Mouse (Mus musculus) 416B (cell line): Measurements from ENCODE around the gene Chrm3.
A peak's percentile ranks its signal among the peaks of the same experiment; 100 is the strongest.

Experiments
- DNase-seq: peaks from one replicate; pipeline ENCODE4 v3.0.0; 2011; ENCODE audit warnings: low read depth

Chrm3 gene

GRCm38 (mm10) chr13:10236279-10236678 lies 124.4 kb downstream of the Chrm3 start:
- no peak for DNase-seq

- no peak for DNase-seq
Measured at GRCm38 (mm10) chr13:10235391-10236169, 125.1 kb downstream of the Chrm3 start.

- DNase-seq: peak; percentile 1
Measured at GRCm38 (mm10) chr13:10220403-10220802, 140.2 kb downstream of the Chrm3 start.

DNA sequence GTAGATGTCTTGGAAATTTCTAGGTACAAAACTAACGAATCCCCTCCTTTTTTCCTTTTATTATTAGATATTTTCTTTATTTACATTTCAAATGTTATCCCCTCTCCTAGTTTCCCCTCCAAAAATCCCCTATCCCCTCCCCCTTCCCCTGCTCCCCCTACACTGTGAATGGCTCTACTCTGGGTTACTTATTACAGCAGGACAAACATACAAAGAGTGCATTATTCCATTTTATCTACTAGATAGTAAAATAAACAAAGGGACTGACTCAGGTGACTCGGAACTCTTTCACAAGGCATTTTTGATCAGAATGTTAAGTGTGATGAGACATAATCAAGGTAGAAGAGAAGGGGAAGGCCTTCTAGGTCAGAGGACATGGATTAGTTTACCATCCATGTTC lies 148.5 kb downstream of the Chrm3 start:
- no peak for DNase-seq

DNA sequence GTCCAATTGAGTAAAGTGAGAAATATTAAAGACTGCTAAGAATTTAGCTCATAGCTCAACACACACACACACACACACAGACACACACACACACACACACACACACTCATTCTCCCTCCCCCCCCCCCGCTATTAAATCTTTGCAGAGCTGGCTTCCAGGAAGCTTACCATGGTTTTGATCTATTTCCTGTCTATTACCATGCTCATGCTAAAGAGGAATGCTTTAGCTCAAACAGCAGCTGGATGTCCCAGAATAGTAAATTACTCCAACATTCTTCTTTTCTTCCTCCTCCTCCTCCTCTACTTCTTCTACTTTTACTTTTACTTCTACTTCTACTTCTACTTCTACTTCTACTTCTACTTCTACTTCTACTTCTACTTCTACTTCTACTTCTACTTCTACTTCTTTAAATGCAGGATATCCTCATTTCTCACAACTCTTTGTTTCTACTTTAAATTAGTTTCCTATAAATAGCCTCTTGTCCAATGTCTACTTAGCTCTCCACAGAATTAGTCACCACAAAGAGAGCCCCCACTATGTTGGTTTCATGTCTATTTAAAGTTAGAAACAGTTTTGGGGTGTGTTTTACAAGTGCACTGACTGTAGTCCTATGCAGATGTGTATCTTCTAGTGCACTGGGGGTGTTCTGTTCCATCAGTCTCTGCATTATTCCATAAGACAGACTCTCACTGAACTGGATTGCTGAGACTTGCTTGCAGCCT lies 150.0 kb downstream of the Chrm3 start:
- DNase-seq: no peak

DNA sequence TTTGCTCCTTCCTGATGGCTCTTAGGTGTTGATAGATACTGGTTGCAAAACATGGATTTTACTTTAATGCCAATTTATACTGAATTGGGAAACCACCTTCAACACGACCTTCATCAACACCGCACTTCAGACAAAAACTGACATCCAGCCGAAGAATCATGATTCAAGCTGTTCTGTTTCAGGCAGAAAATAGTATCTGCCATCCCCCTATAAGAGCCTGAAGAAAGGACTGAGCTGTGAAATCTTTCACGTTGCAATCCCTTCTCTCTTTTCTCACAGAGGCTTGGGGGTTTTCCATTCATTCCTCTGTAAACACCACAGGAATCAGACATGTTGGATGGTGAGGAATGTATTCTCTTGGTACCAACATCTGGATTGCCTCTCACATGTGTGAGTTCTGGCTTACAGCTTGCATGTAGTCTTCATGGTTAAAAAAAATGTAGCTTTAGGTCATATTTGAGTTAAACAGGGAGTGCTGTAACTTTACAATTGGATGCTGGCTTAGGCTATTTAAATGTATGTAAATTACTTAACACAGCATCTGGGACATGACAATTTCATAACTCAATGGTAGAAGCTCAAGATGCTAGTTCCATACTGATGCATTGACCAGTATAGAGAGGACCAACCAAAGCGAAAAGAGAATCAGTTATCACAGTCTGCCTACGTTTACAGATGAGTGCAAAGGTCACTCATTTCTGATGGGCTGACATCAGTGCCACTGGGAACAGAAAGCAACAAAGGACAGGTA lies 161.3 kb downstream of the Chrm3 start:
- no peak for DNase-seq

DNA sequence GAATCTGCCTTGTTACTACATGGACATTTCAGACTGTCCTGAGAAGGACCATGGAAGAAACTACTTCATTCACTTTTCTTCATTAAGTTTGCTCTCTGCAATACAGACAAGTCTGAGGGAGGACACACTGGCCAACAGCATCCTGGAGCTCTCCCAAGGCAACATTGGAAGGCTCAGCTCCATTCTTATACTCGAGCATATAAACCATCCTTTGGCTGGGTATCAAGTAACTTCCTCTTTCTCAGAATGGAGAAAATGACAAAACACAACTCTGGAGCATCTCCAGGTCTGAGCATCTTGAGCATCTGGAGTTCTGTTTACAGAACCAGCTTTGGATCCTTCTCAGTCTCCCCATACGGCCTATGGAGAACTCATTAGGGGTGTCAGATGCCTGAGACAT lies 170.8 kb downstream of the Chrm3 start:
- no peak for DNase-seq

DNA sequence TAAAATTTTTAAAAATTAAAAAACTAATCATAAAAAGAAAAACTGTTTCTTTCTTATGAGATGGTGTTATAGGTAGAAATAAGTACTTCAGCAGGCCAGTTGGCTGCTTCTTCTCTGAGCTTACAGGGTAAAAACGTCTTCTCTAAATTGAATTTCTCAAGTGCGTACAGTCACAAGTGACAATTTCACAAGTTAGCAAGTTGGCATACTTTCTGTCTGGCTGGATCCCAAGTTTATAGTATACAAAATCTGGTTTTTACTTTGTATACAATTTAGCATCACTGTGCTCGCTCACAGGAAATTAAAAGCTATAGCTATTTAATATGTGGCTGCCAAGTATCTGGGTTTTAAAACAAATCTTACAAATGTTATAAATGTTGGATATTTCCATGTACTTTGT lies 172.7 kb downstream of the Chrm3 start:
- no peak for DNase-seq

DNA sequence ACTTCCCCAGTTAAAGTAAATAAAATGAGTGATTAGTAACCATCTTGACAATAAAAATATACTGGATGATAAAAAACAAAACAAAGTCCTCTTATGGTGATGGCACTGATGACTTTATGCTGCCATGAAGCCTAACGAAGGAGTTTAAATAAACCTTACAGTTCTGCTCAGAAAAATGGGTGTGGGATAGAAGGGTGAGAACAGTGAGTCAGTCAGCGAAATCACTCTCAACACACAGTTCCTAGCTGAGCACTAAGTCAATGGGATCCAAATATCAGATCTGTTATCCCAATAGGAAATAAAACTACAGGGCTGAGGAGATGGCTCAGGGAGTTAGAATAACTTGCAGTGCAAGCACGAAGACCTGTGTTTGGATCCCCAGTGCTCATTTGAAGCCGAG lies 176.8 kb downstream of the Chrm3 start:
- no peak for DNase-seq

DNA sequence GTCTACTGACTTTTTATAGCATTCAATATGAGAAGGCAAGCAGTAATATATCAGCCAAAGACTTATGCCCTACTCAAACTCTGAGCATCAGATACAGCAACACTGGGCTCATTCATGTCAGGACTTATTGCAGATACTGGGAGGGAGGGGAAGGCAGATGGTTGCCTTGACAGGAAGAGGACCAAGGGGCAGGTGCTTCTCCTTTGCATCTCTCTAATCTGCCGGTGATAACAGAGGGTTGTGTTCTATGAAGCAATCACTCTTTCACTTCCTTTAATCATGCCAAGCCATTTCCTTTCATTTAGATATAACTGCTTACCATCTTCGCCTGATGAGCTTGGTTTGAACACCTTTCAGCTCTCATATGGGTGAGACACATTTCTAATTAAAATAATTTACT lies 177.9 kb downstream of the Chrm3 start:
- DNase-seq: no peak

DNA sequence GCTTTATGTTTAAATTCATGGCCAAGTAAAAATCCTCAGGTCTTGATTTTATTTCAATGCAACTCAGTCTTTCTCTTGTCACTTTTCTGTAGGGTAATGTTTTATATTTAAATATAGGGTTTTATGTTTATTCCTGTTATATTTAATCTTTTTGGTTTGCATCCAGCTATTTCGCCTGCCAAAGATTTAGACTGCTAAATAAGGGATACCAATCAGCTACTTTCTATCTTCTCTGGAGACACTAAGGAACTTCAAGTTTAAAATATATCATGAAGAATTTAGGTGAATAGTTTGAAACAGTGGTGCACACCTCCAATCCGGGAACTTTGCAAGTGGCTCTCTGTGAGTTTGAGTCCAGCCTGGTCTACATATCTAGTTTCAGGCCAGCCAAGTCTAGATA lies 190.1 kb downstream of the Chrm3 start:
- no peak for DNase-seq

DNA sequence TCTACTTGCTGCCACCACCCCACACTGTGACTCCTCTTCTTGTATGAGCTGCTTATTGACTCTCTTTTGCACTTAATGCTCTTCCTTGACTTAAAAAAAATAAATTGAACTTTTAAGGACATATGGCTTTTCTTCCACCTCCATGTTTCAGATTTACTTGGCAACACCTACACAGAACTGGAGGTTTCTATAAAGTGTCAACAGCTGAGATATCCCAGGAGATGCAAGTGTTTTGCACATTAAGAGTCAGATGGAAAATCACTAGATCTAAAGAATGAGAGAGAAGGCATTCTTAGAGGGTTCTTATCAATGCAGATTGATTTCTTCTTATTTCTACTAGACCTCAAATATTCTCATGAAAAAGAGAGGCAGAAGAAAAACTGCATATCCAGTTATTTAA lies 197.3 kb downstream of the Chrm3 start:
- no peak for DNase-seq

GRCm38 (mm10) chr13:10157496-10157895 lies 203.2 kb downstream of the Chrm3 start:
- no peak for DNase-seq

DNA sequence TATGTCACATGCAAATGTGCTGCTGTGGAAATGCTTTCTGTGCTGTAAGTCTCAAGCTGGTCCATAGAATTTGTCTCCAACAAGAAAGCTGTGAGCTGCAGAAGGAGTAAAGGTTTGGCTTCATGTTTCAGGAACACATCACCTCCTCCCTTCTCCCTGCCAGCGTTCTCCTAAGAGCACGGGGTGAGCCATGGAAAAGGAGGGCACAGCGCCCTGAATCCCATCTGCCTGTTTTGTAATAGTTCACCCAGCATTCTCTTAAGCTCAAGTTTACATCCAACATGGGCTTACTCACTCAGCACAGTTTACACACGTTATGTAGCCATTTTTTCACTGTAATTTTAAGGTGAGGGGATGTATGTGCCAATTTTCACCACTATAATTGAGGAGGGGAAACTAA lies 220.1 kb downstream of the Chrm3 start:
- DNase-seq: no peak

DNA sequence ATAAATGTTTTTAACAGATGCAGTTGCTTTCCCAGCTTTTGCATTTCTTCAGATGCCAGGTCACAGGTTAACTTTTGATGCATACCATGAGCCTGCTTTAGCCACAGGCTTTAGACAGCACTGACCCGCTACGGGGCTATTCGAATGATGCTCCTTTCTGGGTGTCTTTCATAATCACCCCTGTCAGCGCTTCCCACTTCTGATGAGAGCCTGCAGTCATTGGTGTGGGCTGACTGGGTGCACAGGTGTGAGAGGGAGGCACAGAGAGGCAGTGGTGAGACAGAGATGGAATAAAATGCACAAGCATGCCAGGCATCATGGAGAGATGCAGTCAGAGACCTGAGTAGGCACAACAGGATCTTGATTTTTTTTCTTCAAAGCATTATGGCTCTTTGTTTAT lies 221.8 kb downstream of the Chrm3 start:
- no peak for DNase-seq

- DNase-seq: no peak
Measured at GRCm38 (mm10) chr13:10131064-10131463, 229.6 kb downstream of the Chrm3 start.

DNA sequence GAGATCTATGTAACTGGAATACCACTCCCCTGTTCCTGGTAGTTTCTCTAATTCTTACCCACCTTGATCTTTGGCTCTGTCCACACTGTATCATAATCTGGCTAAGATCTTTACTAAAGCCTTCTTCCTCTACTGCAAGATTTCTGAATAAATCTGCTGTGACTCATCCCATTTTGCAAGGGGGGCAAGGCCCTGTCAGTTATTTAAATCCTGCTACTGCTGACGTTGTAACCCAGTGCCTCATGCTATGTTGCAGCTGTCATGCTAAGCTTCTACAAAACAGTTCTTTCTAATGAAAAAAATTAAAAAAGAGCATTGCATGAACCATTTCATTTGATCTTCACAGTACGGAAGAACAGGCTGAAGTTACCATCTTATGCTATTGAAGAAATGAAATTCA lies 248.4 kb downstream of the Chrm3 start:
- peak; percentile 5 for DNase-seq

DNA sequence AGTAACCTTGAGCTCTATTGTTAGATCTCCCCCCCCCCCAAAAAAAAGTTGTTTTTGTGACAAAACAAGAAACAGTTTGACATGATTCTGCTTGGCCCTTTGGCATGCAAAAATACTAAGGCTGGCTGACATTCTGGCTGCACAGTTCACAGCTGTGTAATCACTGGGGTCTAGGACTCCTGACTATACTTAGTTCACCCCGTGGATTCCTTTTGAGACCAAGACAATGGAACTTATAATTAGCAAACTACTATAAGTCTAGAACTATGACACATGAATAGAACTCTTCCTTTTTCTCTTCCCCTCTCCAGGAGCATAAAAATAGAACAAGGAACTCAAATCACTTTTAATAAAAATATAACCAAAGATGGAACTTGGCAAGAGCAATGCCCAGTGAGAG lies 251.1 kb downstream of the Chrm3 start:
- no peak for DNase-seq

DNA sequence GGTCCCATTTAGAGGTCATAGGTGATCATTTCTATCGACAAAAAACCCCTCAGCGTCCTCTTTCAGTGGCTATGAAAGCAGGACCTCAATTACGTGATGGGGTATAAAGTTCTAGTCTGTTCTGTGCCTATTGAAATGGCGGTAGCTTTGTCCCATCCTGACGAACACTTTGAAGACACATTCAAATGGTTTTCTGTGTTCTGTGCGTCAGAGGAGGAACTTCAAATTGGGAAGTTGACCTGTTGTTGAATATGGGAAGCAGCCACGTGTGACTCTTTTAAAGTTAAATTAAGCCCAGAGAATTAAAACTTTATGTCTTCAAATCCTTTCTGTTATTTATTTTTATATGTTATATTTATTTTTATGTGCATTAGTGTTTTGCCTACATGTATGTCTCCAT lies 253.3 kb downstream of the Chrm3 start:
- DNase-seq: no peak

- DNase-seq: no peak
Measured at GRCm38 (mm10) chr13:10090778-10091177, 269.9 kb downstream of the Chrm3 start.

DNA sequence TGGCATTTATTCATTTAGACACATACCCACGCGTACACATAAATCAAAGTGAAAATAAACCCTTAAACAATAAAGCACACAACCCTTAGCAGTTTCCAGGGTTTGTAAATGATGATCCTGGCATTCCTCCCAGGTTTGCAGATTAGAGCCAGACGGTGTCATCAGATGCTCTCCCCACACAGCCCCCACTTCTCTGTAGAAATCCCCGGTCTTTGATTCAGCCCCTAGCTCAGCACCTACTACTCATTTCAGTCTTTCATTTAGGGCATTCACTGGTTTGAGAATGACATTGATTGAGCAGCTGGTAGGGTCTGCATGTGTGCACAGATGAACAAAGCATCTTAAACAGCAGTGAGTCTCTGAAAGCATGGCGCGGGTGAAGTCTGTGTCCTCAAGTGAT lies 274.3 kb downstream of the Chrm3 start:
- no peak for DNase-seq

DNA sequence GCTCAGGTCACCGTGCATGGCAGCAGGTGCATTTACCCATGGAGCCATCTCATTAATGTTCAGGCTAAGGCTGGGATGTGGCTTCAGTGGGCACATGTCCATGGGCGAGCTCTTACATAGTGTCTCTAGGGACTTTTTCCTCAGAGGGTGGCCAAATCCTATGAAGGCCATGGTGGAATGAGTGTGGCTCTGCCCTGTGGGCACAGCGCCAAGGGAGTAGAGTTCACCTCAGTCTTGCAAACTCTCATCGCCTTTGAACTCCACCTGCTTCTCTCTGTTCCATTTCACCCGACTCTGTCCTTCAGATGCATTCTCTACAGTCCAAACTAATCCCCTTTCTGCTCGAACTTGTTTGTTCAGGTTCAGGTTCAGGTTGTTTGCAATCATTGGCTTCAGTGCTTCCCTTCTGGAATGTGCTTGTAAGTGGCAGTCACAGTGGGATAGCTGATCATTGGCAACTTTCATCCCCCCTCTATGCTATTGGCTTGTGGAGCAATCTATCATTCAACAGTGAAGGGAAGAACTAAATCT lies 278.7 kb downstream of the Chrm3 start:
- no peak for DNase-seq

GRCm38 (mm10) chr13:10071165-10071564 lies 289.5 kb downstream of the Chrm3 start:
- DNase-seq: no peak
